Mouse (Mus musculus): ENCODE measurements at regions not wholly inside any gene's neighbourhood (a gene's known extent, or its start where the extent isn't known, plus 50 kb on each side); places are given as distances from the start of the nearest gene placed in this dataset.
A peak's percentile ranks its signal among the peaks of the same experiment; 100 is the strongest.

DNA sequence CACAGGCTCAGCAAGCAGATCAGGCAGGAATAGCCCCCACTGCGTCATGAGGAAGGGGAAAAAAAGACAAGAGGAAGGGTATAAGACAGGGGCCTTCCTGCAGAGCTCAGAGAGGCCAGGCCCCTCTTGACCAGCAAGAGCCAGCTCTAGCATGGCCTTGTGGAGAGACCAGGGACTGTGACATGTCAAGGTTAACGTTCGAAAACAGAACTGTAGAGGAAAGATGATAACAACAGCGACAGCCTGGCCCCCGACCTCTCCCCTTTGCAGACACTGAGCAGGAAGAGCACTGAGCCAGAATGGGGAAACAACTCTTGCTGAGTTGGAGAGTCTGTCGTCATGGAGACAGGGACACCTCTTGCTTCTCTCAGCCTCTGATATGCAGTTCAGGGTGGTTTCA lies 288.2 kb downstream of the Cog6 start:
- H3K27ac ChIP-seq (ENCODE audit: low read length): no peak overlapping the region
- peaks cover 2% of the 10 kb centered on the region; the same call in 1 of the 2 replicates for H3K4me1 ChIP-seq (ENCODE audit: control insufficient read depth, insufficient read depth, low read length)
- H3K9me3 ChIP-seq (replicated peaks; ENCODE audit: control insufficient read depth, low read length): no peaks in the 10 kb centered on the region
- WGBS: 37% methylated on average over 6 of the region's 6 CpGs
- H3K4me2 ChIP-seq (ENCODE audit: low read depth, low read length): no peak overlapping the region
- no peak overlapping the region for H3K9ac ChIP-seq (ENCODE audit: low read length)
- no peaks in the 10 kb centered on the region for H3K36me3 ChIP-seq (ENCODE audit: control insufficient read depth, insufficient read depth)
- ATAC-seq (replicated peaks; ENCODE audit: extremely low read depth, insufficient read depth, low FRiP score): peak; percentile 66
- no peaks in the 10 kb centered on the region for H3K27me3 ChIP-seq (ENCODE audit: control insufficient read depth, insufficient read depth, low read length)
- no peak overlapping the region for H3K4me3 ChIP-seq (ENCODE audit: low read length)

DNA sequence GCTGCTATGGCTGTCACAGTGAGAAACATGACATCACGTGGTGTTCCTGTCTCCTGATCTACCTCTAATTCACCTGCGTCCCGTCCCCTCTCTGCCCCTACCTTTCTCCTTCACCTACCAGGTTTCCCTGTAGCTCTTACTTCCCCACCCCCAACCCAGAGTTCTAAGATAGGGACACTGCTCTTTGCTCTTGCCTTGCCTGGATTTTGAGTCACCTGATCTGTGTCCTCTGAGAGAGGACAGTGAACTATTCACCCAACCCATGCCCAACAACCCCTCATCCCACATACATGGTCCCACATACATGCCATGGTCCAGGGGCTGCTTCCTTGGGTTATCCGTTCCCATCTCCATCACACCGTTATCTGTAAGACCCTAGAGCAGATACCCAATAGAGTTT lies 288.6 kb downstream of the Cog6 start:
- H3K4me1 ChIP-seq (ENCODE audit: control insufficient read depth, insufficient read depth, low read length): peaks cover 2% of the 10 kb centered on the region; the same call in 1 of the 2 replicates
- ATAC-seq (replicated peaks; ENCODE audit: extremely low read depth, insufficient read depth, low FRiP score): no peak
- 81% methylated on average over 5 of the region's 5 CpGs for WGBS

DNA sequence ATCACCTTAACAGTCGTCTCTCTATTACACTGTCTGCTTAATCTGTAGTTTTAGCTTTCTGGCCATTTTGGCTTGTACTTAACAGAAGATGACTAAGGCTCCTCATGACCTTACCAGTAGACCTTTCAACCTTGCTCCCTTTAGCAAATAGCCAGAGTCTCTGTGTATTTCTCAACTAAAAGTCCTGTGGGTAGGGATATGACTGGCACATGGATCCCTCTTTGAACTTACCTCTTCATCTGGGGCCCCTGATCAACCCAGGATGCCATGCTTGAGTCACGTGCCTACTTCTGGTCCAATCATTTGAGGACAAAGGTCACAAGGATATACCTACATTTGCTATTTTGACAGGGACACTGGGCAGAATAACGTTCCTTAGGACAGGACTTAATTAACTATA lies 292.7 kb downstream of the Cog6 start:
- H3K4me3 ChIP-seq (ENCODE audit: low read length): no peak overlapping the region
- no peaks in the 10 kb centered on the region for H3K36me3 ChIP-seq (ENCODE audit: control insufficient read depth, insufficient read depth)
- no peaks in the 10 kb centered on the region for H3K27me3 ChIP-seq (ENCODE audit: control insufficient read depth, insufficient read depth, low read length)
- no peak for ATAC-seq (replicated peaks; ENCODE audit: extremely low read depth, insufficient read depth, low FRiP score)
- H3K27ac ChIP-seq (ENCODE audit: low read length): no peak overlapping the region
- H3K4me2 ChIP-seq (ENCODE audit: low read depth, low read length): no peak overlapping the region
- no peak overlapping the region for H3K9ac ChIP-seq (ENCODE audit: low read length)
- no peaks in the 10 kb centered on the region; the same call in 1 of the 2 replicates for H3K4me1 ChIP-seq (ENCODE audit: control insufficient read depth, insufficient read depth, low read length)
- 77% methylated on average over 3 of the region's 3 CpGs for WGBS
- H3K9me3 ChIP-seq (replicated peaks; ENCODE audit: control insufficient read depth, low read length): no peaks in the 10 kb centered on the region

More for the DNA sequence above, 288.6 kb downstream of the Cog6 start:
- Histone ChIP-seq H3K27ac (ENCODE audit: low read length) (no peak overlapping the region), H3K27me3 (ENCODE audit: control insufficient read depth, insufficient read depth, low read length) (no peaks in the 10 kb centered on the region), H3K4me3 (ENCODE audit: low read length) (no peak overlapping the region), H3K9ac (ENCODE audit: low read length) (no peak overlapping the region), H3K9me3 (replicated peaks; ENCODE audit: control insufficient read depth, low read length) (no peaks in the 10 kb centered on the region), H3K36me3 (ENCODE audit: control insufficient read depth, insufficient read depth) (no peaks in the 10 kb centered on the region), H3K4me2 (ENCODE audit: low read depth, low read length) (no peak overlapping the region)

DNA sequence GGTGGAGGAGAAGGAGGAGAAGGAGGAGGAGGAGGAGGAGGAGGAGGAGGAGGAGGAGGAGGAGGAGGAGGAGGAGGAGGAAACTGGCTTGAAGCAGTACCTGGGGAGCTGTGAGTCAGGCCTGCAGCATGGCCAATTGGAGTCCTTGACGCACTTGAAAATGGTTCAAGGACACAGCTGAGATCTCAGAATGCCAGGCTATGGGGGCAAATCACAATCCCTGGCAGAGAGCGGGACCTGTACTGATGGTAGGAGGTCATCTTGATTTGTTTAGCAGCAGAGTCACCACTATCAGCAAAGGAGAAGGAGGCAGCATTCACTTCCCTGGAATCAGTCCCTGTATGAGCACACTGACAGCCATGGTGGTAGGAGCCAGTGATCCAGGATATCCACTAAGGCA lies 294.1 kb downstream of the Cog6 start:
- Histone ChIP-seq H3K9me3 (replicated peaks; ENCODE audit: control insufficient read depth, low read length) (no peaks in the 10 kb centered on the region), H3K36me3 (ENCODE audit: control insufficient read depth, insufficient read depth) (no peaks in the 10 kb centered on the region), H3K9ac (ENCODE audit: low read length) (no peak overlapping the region), H3K27me3 (ENCODE audit: control insufficient read depth, insufficient read depth, low read length) (no peaks in the 10 kb centered on the region), H3K4me3 (ENCODE audit: low read length) (no peak overlapping the region), H3K27ac (ENCODE audit: low read length) (no peak overlapping the region), H3K4me2 (ENCODE audit: low read depth, low read length) (no peak overlapping the region), H3K4me1 (ENCODE audit: control insufficient read depth, insufficient read depth, low read length) (no peaks in the 10 kb centered on the region)
- ATAC-seq (replicated peaks; ENCODE audit: extremely low read depth, insufficient read depth, low FRiP score): no peak
- 93% methylated on average over 2 of the region's 2 CpGs for WGBS

DNA sequence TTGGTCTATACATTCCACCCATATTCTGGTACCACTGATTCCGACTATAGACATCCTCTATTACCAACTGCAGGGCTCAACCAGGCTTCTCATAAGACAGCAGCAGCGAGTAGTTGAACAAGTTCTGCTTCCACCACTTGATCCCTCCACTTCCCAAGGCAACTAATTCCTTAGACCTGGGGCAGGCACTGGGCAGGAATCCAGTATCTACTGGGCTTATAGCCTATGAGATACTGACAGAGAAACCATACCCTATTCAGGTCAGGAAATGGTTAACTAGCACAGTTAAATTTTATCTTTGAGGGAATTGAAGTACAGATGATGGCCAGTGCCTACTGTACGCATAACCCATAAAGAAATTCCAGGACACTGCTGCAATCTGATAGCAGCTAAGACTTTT lies 297.9 kb downstream of the Cog6 start:
- H3K36me3 ChIP-seq (ENCODE audit: control insufficient read depth, insufficient read depth): no peaks in the 10 kb centered on the region
- no peak overlapping the region for H3K4me3 ChIP-seq (ENCODE audit: low read length)
- ATAC-seq (replicated peaks; ENCODE audit: extremely low read depth, insufficient read depth, low FRiP score): no peak
- H3K9me3 ChIP-seq (replicated peaks; ENCODE audit: control insufficient read depth, low read length): no peaks in the 10 kb centered on the region
- no peak overlapping the region for H3K27ac ChIP-seq (ENCODE audit: low read length)
- H3K27me3 ChIP-seq (ENCODE audit: control insufficient read depth, insufficient read depth, low read length): no peaks in the 10 kb centered on the region
- H3K4me1 ChIP-seq (ENCODE audit: control insufficient read depth, insufficient read depth, low read length): no peaks in the 10 kb centered on the region
- H3K9ac ChIP-seq (ENCODE audit: low read length): no peak overlapping the region
- H3K4me2 ChIP-seq (ENCODE audit: low read depth, low read length): no peak overlapping the region
- 69% methylated on average over 3 of the region's 3 CpGs for WGBS

DNA sequence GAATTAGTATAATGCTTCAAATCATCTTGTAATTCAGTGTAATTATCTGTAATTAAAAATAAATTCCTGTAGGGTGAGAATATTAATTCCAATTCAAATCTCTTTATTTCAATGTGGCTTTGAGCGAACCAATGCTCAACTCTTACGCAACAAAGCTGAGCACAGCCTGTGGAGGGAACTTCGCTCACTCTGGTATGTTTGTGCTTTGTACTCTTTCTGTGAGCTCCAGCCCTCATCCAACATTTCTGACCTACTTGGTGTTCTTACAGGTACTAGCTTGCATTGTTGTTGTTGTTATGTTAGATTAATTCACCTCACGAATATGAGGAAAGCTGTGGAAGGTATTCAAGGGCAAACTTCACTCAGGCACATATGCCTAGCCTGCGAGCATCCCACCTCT lies 299.7 kb downstream of the Cog6 start:
- no peak overlapping the region for H3K4me3 ChIP-seq (ENCODE audit: low read length)
- WGBS: 82% methylated on average over 5 of the region's 5 CpGs
- H3K36me3 ChIP-seq (ENCODE audit: control insufficient read depth, insufficient read depth): no peaks in the 10 kb centered on the region
- H3K9ac ChIP-seq (ENCODE audit: low read length): no peak overlapping the region
- ATAC-seq (replicated peaks; ENCODE audit: extremely low read depth, insufficient read depth, low FRiP score): no peak
- H3K4me2 ChIP-seq (ENCODE audit: low read depth, low read length): no peak overlapping the region
- H3K27ac ChIP-seq (ENCODE audit: low read length): no peak overlapping the region
- H3K4me1 ChIP-seq (ENCODE audit: control insufficient read depth, insufficient read depth, low read length): no peaks in the 10 kb centered on the region
- H3K27me3 ChIP-seq (ENCODE audit: control insufficient read depth, insufficient read depth, low read length): no peaks in the 10 kb centered on the region
- no peaks in the 10 kb centered on the region for H3K9me3 ChIP-seq (replicated peaks; ENCODE audit: control insufficient read depth, low read length)

DNA sequence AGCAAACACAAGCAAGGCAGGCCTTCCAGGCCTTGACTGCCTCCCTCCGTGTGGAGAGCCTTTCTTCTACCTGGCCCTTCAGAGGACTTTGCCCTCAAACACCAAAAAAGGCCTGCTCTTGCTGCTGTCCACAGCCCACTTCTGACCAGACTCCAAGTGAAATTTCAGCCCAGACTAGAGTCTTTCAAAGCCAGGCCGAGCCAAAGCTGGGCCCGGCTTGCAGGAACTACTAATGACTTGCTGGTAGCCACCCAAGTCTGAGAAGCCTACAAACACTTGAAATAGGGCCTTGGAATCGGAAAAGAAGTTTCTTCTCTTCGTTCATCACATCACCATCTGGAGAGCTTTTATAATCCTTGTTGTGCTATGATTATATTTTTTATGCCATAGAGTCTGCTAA lies 304.9 kb downstream of the Cog6 start:
- Histone ChIP-seq H3K4me2 (ENCODE audit: low read depth, low read length) (no peak overlapping the region), H3K4me1 (ENCODE audit: control insufficient read depth, insufficient read depth, low read length) (no peaks in the 10 kb centered on the region; the same call in 1 of the 2 replicates), H3K9me3 (replicated peaks; ENCODE audit: control insufficient read depth, low read length) (no peaks in the 10 kb centered on the region), H3K27me3 (ENCODE audit: control insufficient read depth, insufficient read depth, low read length) (no peaks in the 10 kb centered on the region), H3K9ac (ENCODE audit: low read length) (no peak overlapping the region), H3K36me3 (ENCODE audit: control insufficient read depth, insufficient read depth) (no peaks in the 10 kb centered on the region), H3K4me3 (ENCODE audit: low read length) (no peak overlapping the region), H3K27ac (ENCODE audit: low read length) (no peak overlapping the region)
- 88% methylated on average over 5 of the region's 5 CpGs for WGBS
- ATAC-seq (replicated peaks; ENCODE audit: extremely low read depth, insufficient read depth, low FRiP score): no peak

DNA sequence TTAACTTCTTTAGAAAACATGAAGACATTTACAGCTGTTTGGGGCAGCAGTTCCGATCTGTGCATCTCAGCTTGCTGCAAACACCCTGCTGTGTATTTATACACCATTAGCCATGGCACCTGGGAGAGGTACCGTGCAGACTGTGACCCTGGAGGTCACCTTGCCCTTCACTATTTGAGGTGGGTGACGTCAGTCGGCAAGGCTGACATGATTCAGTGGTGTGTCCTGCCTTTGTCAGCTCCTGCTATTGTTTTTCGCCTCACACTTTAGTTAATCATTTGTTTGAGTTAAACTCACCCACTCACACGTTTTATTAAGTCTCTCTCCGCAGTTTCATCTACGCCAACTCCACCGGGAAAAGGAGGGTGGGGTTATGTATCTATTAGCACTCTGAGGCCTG lies 305.9 kb downstream of the Cog6 start:
- Histone ChIP-seq H3K27me3 (ENCODE audit: control insufficient read depth, insufficient read depth, low read length) (no peaks in the 10 kb centered on the region), H3K27ac (ENCODE audit: low read length) (no peak overlapping the region), H3K4me2 (ENCODE audit: low read depth, low read length) (no peak overlapping the region), H3K9ac (ENCODE audit: low read length) (no peak overlapping the region), H3K4me3 (ENCODE audit: low read length) (no peak overlapping the region), H3K4me1 (ENCODE audit: control insufficient read depth, insufficient read depth, low read length) (no peaks in the 10 kb centered on the region; the same call in 1 of the 2 replicates), H3K9me3 (replicated peaks; ENCODE audit: control insufficient read depth, low read length) (no peaks in the 10 kb centered on the region), H3K36me3 (ENCODE audit: control insufficient read depth, insufficient read depth) (no peaks in the 10 kb centered on the region)
- ATAC-seq (replicated peaks; ENCODE audit: extremely low read depth, insufficient read depth, low FRiP score): no peak
- 57% methylated on average over 9 of the region's 9 CpGs for WGBS

DNA sequence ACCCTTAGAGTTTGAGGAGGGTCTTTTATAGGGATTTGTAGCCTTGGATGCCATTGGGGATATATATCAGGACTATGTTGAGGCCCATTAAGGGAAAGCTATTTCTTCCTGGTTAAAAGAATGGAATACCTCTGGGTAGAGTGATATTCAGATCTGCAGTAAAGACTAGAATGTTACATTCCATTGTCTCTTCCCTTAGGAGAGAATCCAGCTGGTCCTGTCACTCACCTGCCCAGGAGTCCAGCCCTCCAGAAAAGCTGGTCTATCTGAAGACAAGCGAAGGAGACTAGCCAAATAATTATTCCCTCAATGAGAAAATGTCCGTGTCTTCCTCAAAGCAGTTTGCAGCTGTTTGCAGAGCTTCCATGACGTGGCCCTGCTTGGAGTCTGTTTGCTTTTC lies 308.3 kb downstream of the Cog6 start:
- H3K27ac ChIP-seq (ENCODE audit: low read length): no peak overlapping the region
- H3K36me3 ChIP-seq (ENCODE audit: control insufficient read depth, insufficient read depth): no peaks in the 10 kb centered on the region
- H3K4me1 ChIP-seq (ENCODE audit: control insufficient read depth, insufficient read depth, low read length): no peaks in the 10 kb centered on the region; the same call in 1 of the 2 replicates
- H3K27me3 ChIP-seq (ENCODE audit: control insufficient read depth, insufficient read depth, low read length): no peaks in the 10 kb centered on the region
- H3K9me3 ChIP-seq (replicated peaks; ENCODE audit: control insufficient read depth, low read length): no peaks in the 10 kb centered on the region
- no peak overlapping the region for H3K4me2 ChIP-seq (ENCODE audit: low read depth, low read length)
- H3K4me3 ChIP-seq (ENCODE audit: low read length): no peak overlapping the region
- WGBS: 76% methylated on average over 3 of the region's 3 CpGs
- ATAC-seq (replicated peaks; ENCODE audit: extremely low read depth, insufficient read depth, low FRiP score): no peak
- H3K9ac ChIP-seq (ENCODE audit: low read length): no peak overlapping the region

DNA sequence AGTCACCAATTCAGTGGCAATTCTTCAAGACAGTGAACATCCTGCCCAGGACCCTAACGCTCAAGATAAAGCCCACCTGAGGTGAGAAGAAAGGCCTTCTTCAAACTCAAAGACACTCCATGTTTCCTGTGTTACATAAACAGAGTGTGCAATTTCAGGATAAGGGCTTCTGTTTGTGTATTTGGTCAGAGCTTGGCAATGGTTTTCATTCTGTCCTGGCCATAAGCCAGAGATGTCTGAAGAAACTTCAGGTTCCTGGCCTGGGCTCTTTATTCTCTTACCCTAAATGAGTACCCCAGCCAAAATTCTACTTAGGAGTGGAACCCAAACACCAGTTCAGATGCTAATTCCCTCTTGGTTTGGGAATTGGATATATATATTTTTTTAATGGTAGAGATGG lies 308.7 kb downstream of the Cog6 start:
- Histone ChIP-seq H3K9me3 (replicated peaks; ENCODE audit: control insufficient read depth, low read length) (no peaks in the 10 kb centered on the region), H3K4me2 (ENCODE audit: low read depth, low read length) (no peak overlapping the region), H3K27ac (ENCODE audit: low read length) (no peak overlapping the region), H3K36me3 (ENCODE audit: control insufficient read depth, insufficient read depth) (no peaks in the 10 kb centered on the region), H3K9ac (ENCODE audit: low read length) (no peak overlapping the region), H3K27me3 (ENCODE audit: control insufficient read depth, insufficient read depth, low read length) (no peaks in the 10 kb centered on the region), H3K4me1 (ENCODE audit: control insufficient read depth, insufficient read depth, low read length) (no peaks in the 10 kb centered on the region; the same call in 1 of the 2 replicates), H3K4me3 (ENCODE audit: low read length) (no peak overlapping the region)
- no peak for ATAC-seq (replicated peaks; ENCODE audit: extremely low read depth, insufficient read depth, low FRiP score)
- WGBS: 54% methylated on average over 1 of the region's 1 CpGs

Measured in heart, embryonic 16.5 days (tissue).